Mouse (Mus musculus) neural tube, embryonic 13.5 days (tissue): ENCODE measurements around the gene Tmem215. TPM values are rescaled to one million over a fixed set of nuclear protein-coding genes. Genes with fewer than 3 reads are reported as not detected.

Experiments used
- ATAC-seq: fragments of 200-750 bp; cut with Nextera tagmentation; 2 replicates; pipeline ENCODE4 v1.8.0; 2017; ENCODE audit warnings: low read depth, mild to moderate bottlenecking, moderate TSS enrichment, moderate library complexity
- H3K27ac ChIP-seq: fragments of 300-500 bp; sonication (generic); replicated peaks from 2 replicates; pipeline ENCODE4 v1.5.1; 2015; ENCODE audit warnings: moderate library complexity, mild to moderate bottlenecking, inconsistent platforms
- H3K27me3 ChIP-seq: fragments of 300-500 bp; sonication (generic); 2 replicates; pipeline ENCODE4 v1.6.1; 2015; ENCODE audit warnings: mild to moderate bottlenecking, inconsistent platforms
- H3K36me3 ChIP-seq: fragments of 300-500 bp; sonication (generic); 2 replicates; pipeline ENCODE4 v1.6.1; 2015; ENCODE audit warnings: mild to moderate bottlenecking, inconsistent platforms
- H3K4me1 ChIP-seq: fragments of 300-500 bp; sonication (generic); replicated peaks from 2 replicates; pipeline ENCODE4 v1.6.1; 2015; ENCODE audit warnings: inconsistent platforms
- H3K4me2 ChIP-seq: fragments of 300-500 bp; sonication (generic); 2 replicates; pipeline ENCODE4 v1.6.1; 2015; ENCODE audit warnings: inconsistent platforms, mild to moderate bottlenecking, moderate library complexity
- H3K4me3 ChIP-seq: fragments of 300-500 bp; sonication (generic); 2 replicates; pipeline ENCODE4 v1.5.1; 2015; ENCODE audit warnings: mild to moderate bottlenecking, inconsistent platforms
- H3K9ac ChIP-seq: fragments of 300-500 bp; sonication (generic); 2 replicates; pipeline ENCODE4 v1.6.1; 2015; ENCODE audit warnings: moderate library complexity, mild to moderate bottlenecking, inconsistent platforms
- H3K9me3 ChIP-seq: fragments of 300-500 bp; sonication (generic); 2 replicates; pipeline ENCODE4 v1.6.1; 2016; ENCODE audit warnings: inconsistent platforms
- WGBS: fragments of 180-500 bp; shearing (Covaris S2); methylation state at CpG from one replicate; pipeline ENCODE4 v1.1.7; 2015; 5-methylcytosine and 5-hydroxymethylcytosine counted together
- polyA plus RNA-seq: library from polyadenylated mRNA; unstranded; fragments of >200 nt; fragmentation: Nextera tagmentation; extraction: Ambion mirVana; gene quantifications from 2 replicates; pipeline ENCODE4 v1.2.1, GENCODE M21; 2015

Tmem215 gene
- 0.59 and 0.77 TPM in 2 replicates for polyA plus RNA-seq

GRCm38 (mm10) chr4:40471880-40472279 is at the start of gene Tmem215:
TSS of gene Tmem215 (plus strand) at chr4:40472180.
- H3K4me3 ChIP-seq: peak within 1 kb of the TSS; percentile 46
- peak within 1 kb of the TSS; percentile 68 for H3K9ac ChIP-seq
- H3K27ac ChIP-seq: no peak within 1 kb of the TSS
- H3K9me3 ChIP-seq: no peaks in the 10 kb centered on the region
- peaks cover 5% of the 10 kb centered on the region for H3K4me1 ChIP-seq
- ATAC-seq: no peak
- peak within 1 kb of the TSS; percentile 72 for H3K4me2 ChIP-seq
- WGBS: 89% methylated on average over 10 of the region's 10 CpGs
- no peaks in the 10 kb centered on the region for H3K36me3 ChIP-seq
- H3K27me3 ChIP-seq: peaks cover 25% of the 10 kb centered on the region

GRCm38 (mm10) chr4:40431916-40432315 is 40.1 kb upstream of the Tmem215 start:
- H3K9ac ChIP-seq: no peak overlapping the region

GRCm38 (mm10) chr4:40433379-40433778 is 38.6 kb upstream of the Tmem215 start:
- Histone ChIP-seq H3K27me3 (no peaks in the 10 kb centered on the region), H3K4me3 (no peak overlapping the region), H3K9me3 (peaks cover 19% of the 10 kb centered on the region), H3K4me1 (no peaks in the 10 kb centered on the region), H3K4me2 (no peak overlapping the region), H3K9ac (no peak overlapping the region), H3K27ac (no peak overlapping the region), H3K36me3 (no peaks in the 10 kb centered on the region)
- 62% methylated on average over 3 of the region's 3 CpGs for WGBS
- no peak for ATAC-seq

More at GRCm38 (mm10) chr4:40431916-40432315, 40.1 kb upstream of the Tmem215 start:
- Histone ChIP-seq H3K4me1 (no peaks in the 10 kb centered on the region), H3K4me3 (no peak overlapping the region), H3K4me2 (no peak overlapping the region), H3K9me3 (peaks cover 13% of the 10 kb centered on the region), H3K36me3 (no peaks in the 10 kb centered on the region), H3K27me3 (no peaks in the 10 kb centered on the region), H3K27ac (no peak overlapping the region)
- 80% methylated on average over 5 of the region's 5 CpGs for WGBS
- no peak for ATAC-seq

GRCm38 (mm10) chr4:40434388-40434787 is 37.6 kb upstream of the Tmem215 start:
- Histone ChIP-seq H3K27me3 (no peaks in the 10 kb centered on the region), H3K4me3 (no peak overlapping the region), H3K9ac (no peak overlapping the region), H3K4me1 (no peaks in the 10 kb centered on the region), H3K36me3 (no peaks in the 10 kb centered on the region), H3K27ac (no peak overlapping the region), H3K9me3 (peaks cover 19% of the 10 kb centered on the region), H3K4me2 (no peak overlapping the region)
- no peak for ATAC-seq
- 79% methylated on average over 1 of the region's 1 CpGs for WGBS

- no peak overlapping the region for H3K9ac ChIP-seq
- whole genome bisulfite sequencing: 97% methylated on average over 9 of the region's 9 CpGs
- H3K4me1 ChIP-seq: no peaks in the 10 kb centered on the region
- H3K4me3 ChIP-seq: no peak overlapping the region
- no peak overlapping the region for H3K27ac ChIP-seq
- H3K27me3 ChIP-seq: no peaks in the 10 kb centered on the region
- no peak overlapping the region for H3K4me2 ChIP-seq
- no peaks in the 10 kb centered on the region for H3K9me3 ChIP-seq
- H3K36me3 ChIP-seq: no peaks in the 10 kb centered on the region
- no peak for ATAC-seq
Observed at GRCm38 (mm10) chr4:40443565-40443964, 28.4 kb upstream of the Tmem215 start.

- H3K4me3 ChIP-seq: peak overlapping the region; percentile 46
- WGBS: 4% methylated on average over 55 of the region's 55 CpGs
- peak overlapping the region; percentile 68 for H3K9ac ChIP-seq
- peaks cover 5% of the 10 kb centered on the region for H3K4me1 ChIP-seq
- H3K36me3 ChIP-seq: no peaks in the 10 kb centered on the region
- H3K4me2 ChIP-seq: peak overlapping the region; percentile 72
- no peak overlapping the region for H3K27ac ChIP-seq
- peak; percentile 94 for ATAC-seq
- peaks cover 25% of the 10 kb centered on the region for H3K27me3 ChIP-seq
- no peaks in the 10 kb centered on the region for H3K9me3 ChIP-seq
Observed at GRCm38 (mm10) chr4:40472700-40473530, 935 bp downstream of the Tmem215 start.

- ATAC-seq: no peak; the same call in 1 of the 2 replicates
- WGBS: 80% methylated on average over 9 of the region's 9 CpGs
- Histone ChIP-seq H3K36me3 (no peaks in the 10 kb centered on the region), H3K9ac (no peak overlapping the region), H3K4me2 (peak overlapping the region; percentile 72; the same call in 1 of the 2 replicates), H3K27ac (no peak overlapping the region), H3K4me1 (peaks cover 5% of the 10 kb centered on the region), H3K27me3 (peaks cover 25% of the 10 kb centered on the region), H3K9me3 (no peaks in the 10 kb centered on the region), H3K4me3 (no peak overlapping the region)
Observed at GRCm38 (mm10) chr4:40473911-40474310, 1.9 kb downstream of the Tmem215 start.

- Histone ChIP-seq H3K9ac (no peak overlapping the region), H3K9me3 (no peaks in the 10 kb centered on the region), H3K4me2 (no peak overlapping the region), H3K27me3 (peaks cover 12% of the 10 kb centered on the region), H3K4me3 (no peak overlapping the region), H3K27ac (no peak overlapping the region), H3K36me3 (no peaks in the 10 kb centered on the region), H3K4me1 (no peaks in the 10 kb centered on the region)
- 94% methylated on average over 5 of the region's 5 CpGs for WGBS
- no peak for ATAC-seq
Observed at GRCm38 (mm10) chr4:40477963-40478362, 6.0 kb downstream of the Tmem215 start.

- WGBS: 77% methylated on average over 6 of the region's 6 CpGs
- no peak for ATAC-seq
Observed at GRCm38 (mm10) chr4:40486546-40486945, 14.6 kb downstream of the Tmem215 start.

GRCm38 (mm10) chr4:40491731-40492130 is 19.8 kb downstream of the Tmem215 start:
- no peak overlapping the region for H3K9ac ChIP-seq
- no peaks in the 10 kb centered on the region for H3K27me3 ChIP-seq
- 88% methylated on average over 8 of the region's 8 CpGs for WGBS
- H3K4me3 ChIP-seq: no peak overlapping the region
- no peaks in the 10 kb centered on the region for H3K4me1 ChIP-seq
- no peak overlapping the region for H3K27ac ChIP-seq
- no peaks in the 10 kb centered on the region for H3K36me3 ChIP-seq
- no peaks in the 10 kb centered on the region for H3K9me3 ChIP-seq
- no peak for ATAC-seq
- H3K4me2 ChIP-seq: no peak overlapping the region

More at GRCm38 (mm10) chr4:40486546-40486945, 14.6 kb downstream of the Tmem215 start:
- Histone ChIP-seq H3K27ac (no peak overlapping the region), H3K4me1 (no peaks in the 10 kb centered on the region), H3K27me3 (no peaks in the 10 kb centered on the region), H3K4me2 (no peak overlapping the region), H3K36me3 (no peaks in the 10 kb centered on the region), H3K9me3 (no peaks in the 10 kb centered on the region), H3K4me3 (no peak overlapping the region), H3K9ac (no peak overlapping the region)

GRCm38 (mm10) chr4:40496354-40496753 is 24.4 kb downstream of the Tmem215 start:
- H3K36me3 ChIP-seq: no peaks in the 10 kb centered on the region
- H3K4me3 ChIP-seq: no peak overlapping the region
- no peaks in the 10 kb centered on the region for H3K9me3 ChIP-seq
- 0 out of 2 replicates have a peak, but pooled peaks have one; percentile 32 for ATAC-seq
- H3K4me2 ChIP-seq: no peak overlapping the region
- H3K27ac ChIP-seq: no peak overlapping the region
- no peaks in the 10 kb centered on the region for H3K4me1 ChIP-seq
- H3K27me3 ChIP-seq: no peaks in the 10 kb centered on the region
- no peak overlapping the region for H3K9ac ChIP-seq
- WGBS: 72% methylated on average over 6 of the region's 6 CpGs

GRCm38 (mm10) chr4:40496828-40497227 is 24.8 kb downstream of the Tmem215 start:
- Histone ChIP-seq H3K27me3 (no peaks in the 10 kb centered on the region), H3K9me3 (no peaks in the 10 kb centered on the region), H3K4me2 (no peak overlapping the region), H3K9ac (no peak overlapping the region), H3K27ac (no peak overlapping the region), H3K4me1 (no peaks in the 10 kb centered on the region), H3K36me3 (no peaks in the 10 kb centered on the region), H3K4me3 (no peak overlapping the region)
- WGBS: 94% methylated on average over 5 of the region's 5 CpGs
- no peak for ATAC-seq
